Mouse (Mus musculus) erythroblast, embryonic 14.5 days (primary cell): ENCODE results near the gene Bik.

Experiments
- GATA1 ChIP-seq: IDR thresholded peaks from 2 replicates; pipeline ENCODE4 v1.6.1; 2012; ENCODE audit warnings: low read length, inconsistent platforms, mixed read lengths
- TAL1 ChIP-seq: IDR thresholded peaks from 3 replicates; pipeline ENCODE4 v1.6.1; 2012; ENCODE audit warnings: low read length, inconsistent platforms, mixed read lengths

- TF ChIP-seq TAL1, result no peak
- TF ChIP-seq GATA1, result no peak
Measured at GRCm38 (mm10) chr15:83515018-83515417, 11.6 kb upstream of the Bik start.
